Mouse (Mus musculus): ENCODE results near the gene Tnpo1.

- no peak for TF ChIP-seq POLR2A (IDR thresholded peaks at IDR 0.05; ENCODE audit: insufficient read length, low read depth)
- no peak for TF ChIP-seq TCF12 (IDR thresholded peaks at IDR 0.05; ENCODE audit: insufficient read depth, poor library complexity, severe bottlenecking)
- TF ChIP-seq MAX (IDR thresholded peaks at IDR 0.05; ENCODE audit: low read depth): no peak
- TF ChIP-seq MYOG (IDR thresholded peaks at IDR 0.05; ENCODE audit: control insufficient read depth in 1 of 3, insufficient read depth in 1 of 3, insufficient read length in 2 of 3, low read depth in 2 of 3): no peak
- TF ChIP-seq SRF (IDR thresholded peaks at IDR 0.05; ENCODE audit: control insufficient read depth, insufficient read length, low read depth): no peak
- TF ChIP-seq CEBPB (IDR thresholded peaks at IDR 0.05; ENCODE audit: insufficient read depth, poor library complexity, severe bottlenecking): no peak
- no peak for TF ChIP-seq USF1 (IDR thresholded peaks at IDR 0.05; ENCODE audit: low read depth)
- TF ChIP-seq POLR2AphosphoS2 (IDR thresholded peaks at IDR 0.05; ENCODE audit: insufficient read length, low read depth): no peak
- no peak for TF ChIP-seq E2F4 (IDR thresholded peaks at IDR 0.05; ENCODE audit: insufficient read depth)
- no peak for TF ChIP-seq MYOD1 (IDR thresholded peaks at IDR 0.05; ENCODE audit: control insufficient read depth in 1 of 3, insufficient read length in 2 of 3, low read depth in 2 of 3)
Measured at GRCm38 (mm10) chr13:98825574-98825973, 100.6 kb downstream of the Tnpo1 start.

Measured in myocyte (in vitro differentiated cells).